Comparison of ENCODE assay signal across 14 mouse cellular contexts in genomic region chr1:67795066-67795465, GRCm38 (mm10).
DNase-seq lines count a peak whose midpoint lies in the region; ATAC-seq lines count a peak whose summit lies in the region.
"Had no signal": no experiment of that assay in that cellular context is flagged by ENCODE, and none has a peak within 500 bp of the region (broad histone marks: within the 10 kb centered on the region; RNA-seq: fewer than 3 reads in every experiment).

No protein-coding gene starts in this region.

- H3K9ac ChIP-seq in forebrain, embryonic 11.5 days (ENCODE audit: low read length), result no peak overlapping the region
- no peak overlapping the region for H3K9ac ChIP-seq in forebrain, embryonic 14.5 days (ENCODE audit: low read length)
- H3K9ac ChIP-seq in neural tube, embryonic 11.5 days (ENCODE audit: low read length), result no peak overlapping the region
- H3K9ac ChIP-seq: limb, embryonic 12.5 days had no signal

- no peak overlapping the region for H3K4me2 ChIP-seq in forebrain, embryonic 11.5 days (ENCODE audit: low read depth, low read length, severe bottlenecking)
- H3K4me2 ChIP-seq in forebrain, embryonic 14.5 days (ENCODE audit: low read length), result no peak overlapping the region
- no peak overlapping the region for H3K4me2 ChIP-seq in neural tube, embryonic 11.5 days (ENCODE audit: low read depth)
- H3K4me2 ChIP-seq: limb, embryonic 12.5 days had no signal

- intact Hi-C loops in gastrocnemius, postnatal 36 days (cut with DNase I), result no loop called here

- no peak overlapping the region for H3K27ac ChIP-seq in forebrain, embryonic 11.5 days (ENCODE audit: low read depth, low read length)
- no peak overlapping the region for H3K27ac ChIP-seq in forebrain, embryonic 10.5 days
- no peak overlapping the region for H3K27ac ChIP-seq in forebrain, embryonic 14.5 days (ENCODE audit: low read depth, low read length)
- H3K27ac ChIP-seq in neural tube, embryonic 11.5 days (ENCODE audit: low read depth, low read length), result no peak overlapping the region
- H3K27ac ChIP-seq: limb, embryonic 12.5 days had no signal

- no peak overlapping the region for H3K4me3 ChIP-seq in forebrain, embryonic 11.5 days (ENCODE audit: low read depth, low read length)
- no peak overlapping the region for H3K4me3 ChIP-seq in forebrain, embryonic 10.5 days
- no peak overlapping the region for H3K4me3 ChIP-seq in forebrain, embryonic 14.5 days (ENCODE audit: low read depth, low read length)
- H3K4me3 ChIP-seq in neural tube, embryonic 11.5 days (ENCODE audit: low read depth, low read length), result no peak overlapping the region
- H3K4me3 ChIP-seq: limb, embryonic 12.5 days had no signal

- ATAC-seq in forebrain, embryonic 11.5 days (replicated peaks; ENCODE audit: low FRiP score), result peak; percentile 36; the same call in 1 of the 2 replicates
- ATAC-seq in forebrain, embryonic 14.5 days, result peak; percentile 50; the same call in 1 of the 2 replicates
- peak; percentile 87 for ATAC-seq in neural tube, embryonic 11.5 days (ENCODE audit: insufficient read depth, low FRiP score, low TSS enrichment)

- no peaks in the 10 kb centered on the region for H3K27me3 ChIP-seq in forebrain, embryonic 11.5 days (ENCODE audit: control insufficient read depth, insufficient read depth, low read length)
- H3K27me3 ChIP-seq in forebrain, embryonic 10.5 days (ENCODE audit: poor library complexity, severe bottlenecking), result no peaks in the 10 kb centered on the region
- no peaks in the 10 kb centered on the region for H3K27me3 ChIP-seq in forebrain, embryonic 14.5 days (replicated peaks; ENCODE audit: control insufficient read depth, insufficient read depth, low read length)
- peaks cover 3% of the 10 kb centered on the region; the same call in 1 of the 2 replicates for H3K27me3 ChIP-seq in neural tube, embryonic 11.5 days (ENCODE audit: control insufficient read depth, insufficient read depth, low read length)
- H3K27me3 ChIP-seq: limb, embryonic 12.5 days had no signal

- DNase-seq in forebrain, embryonic 11.5 days (ENCODE audit: low spot score), result no peak
- no peak for DNase-seq in forebrain, embryonic 10.5 days (ENCODE audit: extremely low spot score, low spot score)
- DNase-seq in brain, adult 2 months (ENCODE audit: low read depth, low spot score), result peak; percentile 64
- DNase-seq in forebrain, embryonic 14.5 days (ENCODE audit: low spot score), result peak; percentile 62
- DNase-seq in neural tube, embryonic 11.5 days (ENCODE audit: low spot score), result peak; percentile 56
- DNase-seq in cerebellum, postnatal 10 days, result no peak
- DNase-seq in layer of hippocampus, adult 8-10 months (ENCODE audit: low spot score in 2 of 2), result no peak
- DNase-seq in gastrocnemius, postnatal 36 days, result no peak
- DNase-seq: adrenal gland, postnatal 36 days; cerebellum, adult 18-20 months; gastrocnemius, postnatal 14 days; kidney, adult 11 months; lung, adult 18-20 months had no signal

- no peaks in the 10 kb centered on the region for H3K9me3 ChIP-seq in forebrain, embryonic 11.5 days (ENCODE audit: control insufficient read depth, low read length)
- no peaks in the 10 kb centered on the region for H3K9me3 ChIP-seq in forebrain, embryonic 10.5 days
- H3K9me3 ChIP-seq in forebrain, embryonic 14.5 days (replicated peaks; ENCODE audit: control insufficient read depth, low read length), result no peaks in the 10 kb centered on the region
- H3K9me3 ChIP-seq in neural tube, embryonic 11.5 days (ENCODE audit: control insufficient read depth, low read length), result no peaks in the 10 kb centered on the region
- H3K9me3 ChIP-seq: limb, embryonic 12.5 days had no signal

- 27% methylated on average over 2 of the region's 2 CpGs for WGBS in forebrain, embryonic 11.5 days
- 37% methylated on average over 2 of the region's 2 CpGs for WGBS in forebrain, embryonic 10.5 days
- 3% methylated on average over 2 of the region's 2 CpGs for WGBS in forebrain, embryonic 14.5 days
- 24% methylated on average over 2 of the region's 2 CpGs for WGBS in neural tube, embryonic 11.5 days

- H3K4me1 ChIP-seq in forebrain, embryonic 11.5 days (replicated peaks; ENCODE audit: control insufficient read depth, insufficient read depth, low read length), result no peaks in the 10 kb centered on the region
- peaks cover 7% of the 10 kb centered on the region for H3K4me1 ChIP-seq in forebrain, embryonic 10.5 days
- H3K4me1 ChIP-seq in forebrain, embryonic 14.5 days (ENCODE audit: control insufficient read depth, insufficient read depth, low read length), result no peaks in the 10 kb centered on the region
- no peaks in the 10 kb centered on the region for H3K4me1 ChIP-seq in neural tube, embryonic 11.5 days (ENCODE audit: control insufficient read depth, insufficient read depth, low read length)
- H3K4me1 ChIP-seq: limb, embryonic 12.5 days had no signal

- no peaks in the 10 kb centered on the region for H3K36me3 ChIP-seq in forebrain, embryonic 11.5 days (ENCODE audit: control insufficient read depth, insufficient read depth, low read length)
- no peaks in the 10 kb centered on the region for H3K36me3 ChIP-seq in forebrain, embryonic 10.5 days (replicated peaks)
- H3K36me3 ChIP-seq in forebrain, embryonic 14.5 days (ENCODE audit: control insufficient read depth, insufficient read depth, low read length), result no peaks in the 10 kb centered on the region
- no peaks in the 10 kb centered on the region for H3K36me3 ChIP-seq in neural tube, embryonic 11.5 days (ENCODE audit: control insufficient read depth, insufficient read depth, low read length)
- H3K36me3 ChIP-seq: limb, embryonic 12.5 days had no signal

Comparison
In these comparisons a context has a peak if more than half of its experiments do, and no peak if none do; other contexts are left out.
1. DNase-seq: peak in brain, adult 2 months (single experiment), forebrain, embryonic 14.5 days (single experiment) and neural tube, embryonic 11.5 days (single experiment); none in forebrain, embryonic 11.5 days (single experiment), forebrain, embryonic 10.5 days (single experiment), cerebellum, postnatal 10 days (0 of 2), layer of hippocampus, adult 8-10 months (0 of 2) and gastrocnemius, postnatal 36 days (0 of 2).
2. ATAC-seq: peak in every context shown above with its lines; median percentile 87 in neural tube, embryonic 11.5 days; 50 in forebrain, embryonic 14.5 days; 36 in forebrain, embryonic 11.5 days.